Mouse (Mus musculus): Measurements from ENCODE around the gene Gm3238.
"Not testable (repeated sequence)": the region's sequence is repeated elsewhere in the genome, so short reads cannot be mapped to it uniquely, and the experiment has no call there.

Gene Gm3238

GRCm38 (mm10) chr10:77750686-77751085 lies 20.4 kb downstream of the Gm3238 start:
- DNase-seq (ENCODE audit: low read depth, low spot score): not testable (repeated sequence)

DNA sequence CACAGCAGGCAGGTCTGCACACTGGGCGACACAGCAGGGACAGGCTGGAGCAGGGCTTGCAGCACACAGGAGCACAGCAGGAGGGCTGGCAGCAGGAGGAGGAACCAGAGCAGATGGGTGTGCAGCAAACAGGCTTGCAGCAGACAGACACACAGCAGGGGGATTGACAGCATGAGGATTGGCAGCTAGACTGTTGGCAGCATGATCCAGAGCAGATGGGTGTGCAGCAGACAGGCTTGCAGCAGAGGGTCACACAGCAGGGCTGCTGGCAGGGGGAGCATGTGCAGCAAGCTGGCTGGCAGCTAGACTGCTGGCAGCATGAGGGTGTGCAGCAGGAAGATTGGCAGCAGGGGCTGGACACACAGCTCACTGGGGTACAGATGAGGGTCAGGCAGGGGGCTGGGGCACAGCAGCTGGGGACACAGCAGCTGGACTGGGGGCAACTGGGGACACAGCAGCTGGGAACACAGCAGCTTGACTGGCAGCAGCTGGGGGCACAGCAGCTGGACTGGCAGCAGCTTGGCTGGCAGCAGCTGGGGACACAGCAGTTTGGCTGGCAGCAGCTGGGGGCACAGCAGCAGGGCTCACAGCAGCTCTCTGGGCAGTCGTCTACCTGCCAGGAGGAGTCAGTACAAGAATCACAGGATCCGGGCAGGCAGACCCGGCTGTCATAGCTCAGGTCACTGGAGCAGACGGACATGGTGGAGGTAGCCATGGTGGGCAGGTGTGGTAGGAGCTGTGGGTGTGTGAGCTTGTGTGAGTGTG lies 29.0 kb downstream of the Gm3238 start, which contains the start of gene Gm18596:
Gene Gm18596, minus strand, starts transcription at position 715 of the 765 bp plus-strand sequence.
- not testable (repeated sequence) for DNase-seq (ENCODE audit: low read depth, low spot score)

- no peak for DNase-seq (ENCODE audit: low read depth, low spot score)
These were observed 32.2 kb downstream of the Gm3238 start for GRCm38 (mm10) chr10:77738929-77739328.

DNA sequence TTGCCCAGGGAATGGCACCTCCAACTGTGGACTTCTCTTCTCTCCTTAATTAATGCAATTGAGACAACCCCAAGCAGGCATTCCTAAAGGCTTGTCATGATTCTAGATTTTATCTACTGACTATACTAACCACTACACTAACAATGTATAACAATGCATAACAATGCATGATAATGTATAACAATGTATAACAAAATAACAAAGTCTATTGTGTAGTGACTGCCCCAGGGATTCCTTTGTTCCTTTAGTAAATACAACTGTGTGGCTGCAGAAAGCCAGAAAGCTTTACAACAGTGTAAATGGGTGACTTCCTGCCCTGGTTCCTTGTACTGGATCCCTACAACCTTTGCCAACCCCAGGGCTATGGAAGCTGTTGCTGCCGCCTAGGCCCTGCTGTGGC lies 35.2 kb downstream of the Gm3238 start:
- no peak for DNase-seq (ENCODE audit: low read depth, low spot score)

GRCm38 (mm10) chr10:77729241-77729640 lies 41.9 kb downstream of the Gm3238 start:
- DNase-seq (ENCODE audit: low read depth, low spot score): no peak

GRCm38 (mm10) chr10:77728280-77728679 lies 42.8 kb downstream of the Gm3238 start:
- DNase-seq (ENCODE audit: low read depth, low spot score): no peak

- DNase-seq (ENCODE audit: low read depth, low spot score): no peak
These were observed 44.9 kb downstream of the Gm3238 start, which contains the start of gene Gm10100 for GRCm38 (mm10) chr10:77726186-77726585. TSS of gene Gm10100 (plus strand) at chr10:77726486.

- no peak for DNase-seq (ENCODE audit: low read depth, low spot score)
These were observed 46.3 kb downstream of the Gm3238 start for GRCm38 (mm10) chr10:77724855-77725254.
